Mouse (Mus musculus): ENCODE data around the gene Fdxr. TPM values are rescaled to one million over a fixed set of nuclear protein-coding genes. Genes with fewer than 3 reads are reported as not detected.
A peak's percentile ranks its signal among the peaks of the same experiment; 100 is the strongest.

The Fdxr gene
- polyA plus RNA-seq, 2 experiments, result 12.3 to 13.7 TPM

- no peak for DNase-seq (ENCODE audit: low read depth in 3 of 3, low spot score in 3 of 3)
- Histone ChIP-seq H3K27ac (no peak overlapping the region), H3K4me1 (replicated peaks; ENCODE audit: control insufficient read depth in 2 of 2, insufficient read depth in 2 of 2, low read length in 1 of 2) (no peaks in the 10 kb centered on the region), H3K27me3 (ENCODE audit: control insufficient read depth, insufficient read depth, low read length) (peaks cover 31% of the 10 kb centered on the region), H3K9ac (replicated peaks) (no peak overlapping the region), H3K9me3 (ENCODE audit: control insufficient read depth, low read length) (no peaks in the 10 kb centered on the region), H3K4me2 (ENCODE audit: low read depth) (peak overlapping the region; percentile 31; the same call in 1 of the 2 replicates), H3K4me3 (ENCODE audit: insufficient read depth in 1 of 2, low read depth in 2 of 2, low read length in 2 of 2) (peak overlapping the region in 1 of 2 experiments; percentile 26; a peak in 2 of 4 replicates), H3K36me3 (replicated peaks; ENCODE audit: control insufficient read depth, insufficient read depth, low read depth) (no peaks in the 10 kb centered on the region)
- no peak for TF ChIP-seq EP300 (IDR thresholded peaks at IDR 0.05; ENCODE audit: low read depth)
- TF ChIP-seq CTCF (IDR thresholded peaks at IDR 0.05; ENCODE audit: low read depth), result no peak
- ATAC-seq (ENCODE audit: insufficient read depth), result no peak
- WGBS (ENCODE audit: insufficient replicate concordance), result 3% methylated on average over 36 of the region's 36 CpGs
Measured at GRCm38 (mm10) chr11:115250405-115251090, 26.3 kb downstream of the Fdxr start.

- Histone ChIP-seq H3K9me3 (ENCODE audit: control insufficient read depth, low read length) (no peaks in the 10 kb centered on the region), H3K27me3 (ENCODE audit: control insufficient read depth, insufficient read depth, low read length) (peaks cover 31% of the 10 kb centered on the region), H3K36me3 (replicated peaks; ENCODE audit: control insufficient read depth, insufficient read depth, low read depth) (no peaks in the 10 kb centered on the region), H3K27ac (no peak overlapping the region), H3K4me1 (replicated peaks; ENCODE audit: control insufficient read depth in 2 of 2, insufficient read depth in 2 of 2, low read length in 1 of 2) (no peaks in the 10 kb centered on the region), H3K9ac (replicated peaks) (no peak overlapping the region), H3K4me3 (ENCODE audit: insufficient read depth in 1 of 2, low read depth in 2 of 2, low read length in 2 of 2) (peak overlapping the region in 1 of 2 experiments; percentile 26; a peak in 2 of 4 replicates), H3K4me2 (ENCODE audit: low read depth) (peak overlapping the region; percentile 31; the same call in 1 of the 2 replicates)
- TF ChIP-seq CTCF (IDR thresholded peaks at IDR 0.05; ENCODE audit: low read depth), result no peak; the same call in 1 of the 2 replicates
- TF ChIP-seq EP300 (IDR thresholded peaks at IDR 0.05; ENCODE audit: low read depth), result no peak
- DNase-seq (ENCODE audit: low read depth in 3 of 3, low spot score in 3 of 3) (no peak), ATAC-seq (ENCODE audit: insufficient read depth) (no peak)
- WGBS (ENCODE audit: insufficient replicate concordance), result 4% methylated on average over 63 of the region's 63 CpGs
Measured at GRCm38 (mm10) chr11:115249721-115250404, 27.0 kb downstream of the Fdxr start.

DNA sequence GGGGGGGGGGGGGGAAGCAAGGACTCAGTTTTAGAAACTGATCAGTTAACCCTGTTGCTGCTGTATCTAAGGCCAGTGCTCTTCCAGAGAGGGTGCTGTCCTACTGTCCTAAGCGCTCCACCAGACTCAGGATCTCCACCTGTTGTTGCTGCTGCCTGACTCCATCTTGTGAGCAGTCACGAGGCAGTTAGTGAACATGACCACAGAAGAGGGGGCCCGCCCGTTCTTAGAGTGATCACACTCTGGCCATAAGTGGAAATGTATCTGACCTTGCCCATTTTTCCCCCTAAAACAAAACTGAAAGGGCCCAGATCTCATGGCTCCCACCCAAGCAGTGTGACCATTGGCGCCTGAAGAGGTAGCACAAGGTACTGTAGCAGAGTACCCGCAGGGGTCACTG lies 28.9 kb downstream of the Fdxr start:
- Histone ChIP-seq H3K27ac (no peak overlapping the region), H3K9me3 (ENCODE audit: control insufficient read depth, low read length) (no peaks in the 10 kb centered on the region), H3K9ac (replicated peaks) (no peak overlapping the region), H3K4me2 (ENCODE audit: low read depth) (no peak overlapping the region), H3K27me3 (ENCODE audit: control insufficient read depth, insufficient read depth, low read length) (peaks cover 31% of the 10 kb centered on the region), H3K4me3 (ENCODE audit: insufficient read depth in 1 of 2, low read depth in 2 of 2, low read length in 2 of 2) (no peak overlapping the region), H3K4me1 (replicated peaks; ENCODE audit: control insufficient read depth in 2 of 2, insufficient read depth in 2 of 2, low read length in 1 of 2) (no peaks in the 10 kb centered on the region; a peak in 1 of 4 replicates), H3K36me3 (replicated peaks; ENCODE audit: control insufficient read depth, insufficient read depth, low read depth) (no peaks in the 10 kb centered on the region)
- DNase-seq (ENCODE audit: low read depth in 3 of 3, low spot score in 3 of 3), result no peak
- TF ChIP-seq EP300 (IDR thresholded peaks at IDR 0.05; ENCODE audit: low read depth), result no peak
- 39% methylated on average over 6 of the region's 6 CpGs for WGBS (ENCODE audit: insufficient replicate concordance)
- no peak for ATAC-seq (ENCODE audit: insufficient read depth)

DNA sequence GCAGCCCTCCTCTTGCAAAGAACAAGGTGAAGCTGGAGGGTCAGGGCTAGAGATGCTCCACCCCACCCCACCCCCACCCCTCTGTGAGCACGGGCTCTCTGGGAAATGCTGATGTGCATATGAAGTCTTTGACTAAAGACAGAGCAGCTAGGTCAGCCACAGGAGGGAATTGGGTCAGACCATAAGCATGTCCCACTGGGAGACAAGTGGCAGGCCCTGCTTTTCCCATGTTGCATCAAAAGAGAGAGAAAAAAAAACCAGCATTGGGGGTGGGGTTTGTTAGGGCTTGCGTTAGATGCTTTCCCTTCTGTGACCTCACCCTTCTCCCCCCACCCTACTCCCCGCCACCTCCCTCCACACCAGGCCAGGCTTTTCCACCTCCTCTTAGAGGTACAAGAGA lies 29.6 kb downstream of the Fdxr start:
- WGBS (ENCODE audit: insufficient replicate concordance), result 30% methylated on average over 3 of the region's 3 CpGs

DNA sequence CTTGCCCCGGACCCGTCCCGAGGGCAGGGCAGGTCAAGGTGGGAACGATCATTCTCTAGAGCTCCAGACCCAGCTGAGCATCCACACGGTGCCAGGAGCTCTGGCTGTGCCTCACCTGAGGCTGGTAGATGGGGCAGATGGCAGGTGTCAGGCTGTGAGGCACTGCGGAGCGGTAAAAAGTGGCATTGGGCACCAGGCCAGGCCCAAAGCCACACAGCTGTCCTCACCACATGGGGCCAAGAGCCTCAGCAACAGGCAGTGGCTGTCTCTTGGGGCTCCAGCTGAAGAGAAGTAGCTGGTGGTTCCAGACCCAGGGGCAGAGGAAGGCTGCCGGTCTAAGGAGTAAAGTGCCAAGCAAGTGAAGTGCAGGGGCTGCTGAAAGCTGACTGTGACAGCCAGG lies 30.5 kb downstream of the Fdxr start:
- no peaks in the 10 kb centered on the region for H3K36me3 ChIP-seq (replicated peaks; ENCODE audit: control insufficient read depth, insufficient read depth, low read depth)
- H3K4me2 ChIP-seq (ENCODE audit: low read depth), result no peak overlapping the region
- no peak for ATAC-seq (ENCODE audit: insufficient read depth)

More for the DNA sequence above, 29.6 kb downstream of the Fdxr start:
- no peak overlapping the region for H3K9ac ChIP-seq (replicated peaks)
- TF ChIP-seq CTCF (IDR thresholded peaks at IDR 0.05; ENCODE audit: low read depth), result no peak
- no peak for TF ChIP-seq EP300 (IDR thresholded peaks at IDR 0.05; ENCODE audit: low read depth)
- H3K4me1 ChIP-seq (replicated peaks; ENCODE audit: control insufficient read depth in 2 of 2, insufficient read depth in 2 of 2, low read length in 1 of 2), result no peaks in the 10 kb centered on the region; a peak in 1 of 4 replicates
- DNase-seq (ENCODE audit: low read depth in 3 of 3, low spot score in 3 of 3) (no peak), ATAC-seq (ENCODE audit: insufficient read depth) (no peak)
- no peaks in the 10 kb centered on the region for H3K9me3 ChIP-seq (ENCODE audit: control insufficient read depth, low read length)
- H3K4me2 ChIP-seq (ENCODE audit: low read depth), result no peak overlapping the region
- H3K4me3 ChIP-seq (ENCODE audit: insufficient read depth in 1 of 2, low read depth in 2 of 2, low read length in 2 of 2), result no peak overlapping the region
- peaks cover 31% of the 10 kb centered on the region for H3K27me3 ChIP-seq (ENCODE audit: control insufficient read depth, insufficient read depth, low read length)
- no peak overlapping the region for H3K27ac ChIP-seq
- no peaks in the 10 kb centered on the region for H3K36me3 ChIP-seq (replicated peaks; ENCODE audit: control insufficient read depth, insufficient read depth, low read depth)

More for the DNA sequence above, 30.5 kb downstream of the Fdxr start:
- WGBS (ENCODE audit: insufficient replicate concordance), result 64% methylated on average over 8 of the region's 8 CpGs
- DNase-seq (ENCODE audit: low read depth in 3 of 3, low spot score in 3 of 3), result no peak
- Histone ChIP-seq H3K27ac (no peak overlapping the region), H3K9ac (replicated peaks) (no peak overlapping the region), H3K4me1 (replicated peaks; ENCODE audit: control insufficient read depth in 2 of 2, insufficient read depth in 2 of 2, low read length in 1 of 2) (no peaks in the 10 kb centered on the region; a peak in 1 of 4 replicates), H3K27me3 (ENCODE audit: control insufficient read depth, insufficient read depth, low read length) (peaks cover 31% of the 10 kb centered on the region), H3K4me3 (ENCODE audit: insufficient read depth in 1 of 2, low read depth in 2 of 2, low read length in 2 of 2) (no peak overlapping the region), H3K9me3 (ENCODE audit: control insufficient read depth, low read length) (no peaks in the 10 kb centered on the region)
- no peak for TF ChIP-seq EP300 (IDR thresholded peaks at IDR 0.05; ENCODE audit: low read depth)
- no peak for TF ChIP-seq CTCF (IDR thresholded peaks at IDR 0.05; ENCODE audit: low read depth)

Data from liver, embryonic 14.5 days (tissue).